Mouse (Mus musculus) MEL (cell line): ENCODE results near the gene Klhl31.

ENCODE experiments used
- ELF1 ChIP-seq: IDR thresholded peaks from 2 replicates; pipeline ENCODE4 v1.6.1; 2014; ENCODE audit warnings: low read depth, mild to moderate bottlenecking, inconsistent platforms, low read length, improper control_type of control experiment, moderate library complexity
- EP300 ChIP-seq, 2 experiments: IDR thresholded peaks; 2 replicates each; pipeline ENCODE4 v1.6.1; 2011; ENCODE audit warnings: improper control_type of control experiment in 2 of 2, low read length in 2 of 2, low read depth in 1 of 2, mild to moderate bottlenecking in 1 of 2
- ETS1 ChIP-seq: IDR thresholded peaks from 2 replicates; pipeline ENCODE4 v1.6.1; 2012; ENCODE audit warnings: low read depth, mild to moderate bottlenecking, inconsistent platforms, low read length, improper control_type of control experiment, moderate library complexity
- USF2 ChIP-seq, 2 experiments: IDR thresholded peaks; 2 replicates each; pipeline ENCODE4 v1.6.1; 2011 to 2012; ENCODE audit warnings: improper control_type of control experiment in 2 of 2, low read length in 2 of 2, borderline replicate concordance in 1 of 2, inconsistent platforms in 1 of 2, low read depth in 1 of 2, mild to moderate bottlenecking in 1 of 2; ENCODE audit not compliant: insufficient read depth in 1 of 2
- ZKSCAN1 ChIP-seq: IDR thresholded peaks from 2 replicates; pipeline ENCODE4 v1.6.1; 2012; ENCODE audit warnings: low read depth, mild to moderate bottlenecking, inconsistent platforms, low read length, improper control_type of control experiment, moderate library complexity

DNA sequence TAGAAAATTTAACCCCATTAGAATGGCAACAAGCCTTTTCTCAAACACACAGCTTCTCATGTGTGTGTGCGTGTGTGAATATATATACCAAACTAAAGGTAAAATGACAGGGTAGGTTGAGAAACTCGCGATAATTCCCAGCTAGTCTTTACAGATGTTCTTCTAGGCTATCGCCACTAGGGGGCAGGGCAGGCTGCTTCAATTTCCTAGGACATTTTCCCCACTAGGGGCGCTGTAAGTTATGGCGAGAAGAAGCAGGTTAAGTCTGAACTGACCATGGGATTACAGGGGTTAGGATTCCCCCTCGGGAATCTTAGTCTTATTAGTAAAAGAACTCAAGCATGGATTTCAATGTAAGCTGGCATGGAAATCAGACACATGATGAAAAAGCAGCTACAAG lies 39.9 kb upstream of the Klhl31 start:
- TF ChIP-seq EP300 (IDR thresholded peaks at IDR 0.05; ENCODE audit: low read depth in 1 of 2, low read length in 2 of 2) (no peak), ELF1 (no peak), USF2 (IDR thresholded peaks at IDR 0.05; ENCODE audit: borderline replicate concordance in 1 of 2, insufficient read depth in 1 of 2, low read depth in 1 of 2, low read length in 2 of 2) (no peak), ZKSCAN1 (no peak), ETS1 (no peak)
